Mouse (Mus musculus): ENCODE results near the gene Srd5a1.

DNA sequence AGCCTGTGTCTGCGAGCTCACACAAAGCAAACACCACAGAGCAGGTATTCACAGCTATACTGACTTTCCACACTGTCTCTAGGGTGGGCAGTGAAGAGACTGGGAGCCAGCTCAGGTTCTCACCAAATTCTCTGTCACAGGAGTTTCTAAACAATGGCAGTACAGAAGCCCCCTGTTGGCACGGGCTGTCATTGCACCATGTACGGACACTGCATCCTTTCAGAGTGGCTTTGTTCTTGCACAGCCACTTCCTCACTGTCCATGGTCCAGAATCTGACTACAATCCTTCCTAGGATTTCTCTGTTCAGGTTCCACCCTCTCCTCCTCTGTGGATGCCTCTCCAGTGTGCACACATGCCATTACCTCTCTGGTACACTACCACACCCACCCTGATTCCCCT, 66.2 kb downstream of the Srd5a1 start:
- TF ChIP-seq POLR2A (IDR thresholded peaks at IDR 0.05; ENCODE audit: insufficient read depth, low read length) (no peak), EP300 (IDR thresholded peaks at IDR 0.05; ENCODE audit: insufficient read depth, low read depth, low read length) (no peak)

All from ES-Bruce4 (cell line).